Mouse (Mus musculus) MEL (cell line): ENCODE data around the gene Zbtb34. TPM values are rescaled to one million over a fixed set of nuclear protein-coding genes. Genes with fewer than 3 reads are reported as not detected.

Experiments used
- DNase-seq: peaks from one replicate; pipeline ENCODE4 v3.0.0; 2011; ENCODE audit warnings: low read depth, low spot score
- H3K27ac ChIP-seq: 2 replicates; pipeline ENCODE4 v1.5.1; 2012; ENCODE audit warnings: low read depth, mild to moderate bottlenecking, control low read depth, low read length, moderate library complexity; ENCODE audit not compliant: control insufficient read depth
- H3K27me3 ChIP-seq, 2 experiments: fragments of 150-350 bp in 1 of 2; sonication (generic) in 1 of 2; 2 replicates each; pipeline ENCODE4 v1.6.1; 2012; ENCODE audit warnings: low read length in 2 of 2, mild to moderate bottlenecking in 2 of 2, improper control_type of control experiment in 1 of 2, moderate library complexity in 1 of 2; ENCODE audit not compliant: insufficient read depth in 2 of 2, control insufficient read depth in 1 of 2
- H3K36me3 ChIP-seq, 2 experiments: 2 replicates each; pipeline ENCODE4 v1.6.1; 2012 to 2014; ENCODE audit warnings: low read length in 2 of 2, improper control_type of control experiment in 1 of 2, inconsistent platforms in 1 of 2, mild to moderate bottlenecking in 1 of 2; ENCODE audit not compliant: insufficient read depth in 2 of 2, control insufficient read depth in 1 of 2
- H3K4me1 ChIP-seq, 2 experiments: fragments of 150-350 bp in 1 of 2; sonication (generic) in 1 of 2; 2 replicates each; pipeline ENCODE4 v1.6.1; 2012; ENCODE audit warnings: low read length in 2 of 2, improper control_type of control experiment in 1 of 2, mild to moderate bottlenecking in 1 of 2; ENCODE audit not compliant: insufficient read depth in 2 of 2, control insufficient read depth in 1 of 2
- H3K4me3 ChIP-seq, 2 experiments: fragments of 150-350 bp in 1 of 2; sonication (generic) in 1 of 2; 2 replicates each; pipeline ENCODE4 v1.5.1; 2012; ENCODE audit warnings: low read depth in 2 of 2, low read length in 2 of 2, mild to moderate bottlenecking in 2 of 2, moderate library complexity in 2 of 2, control low read depth in 1 of 2, improper control_type of control experiment in 1 of 2; ENCODE audit not compliant: control insufficient read depth in 1 of 2, insufficient read depth in 1 of 2
- H3K79me2 ChIP-seq: 2 replicates; pipeline ENCODE4 v1.6.1; 2012; ENCODE audit warnings: mild to moderate bottlenecking, low read length, moderate library complexity; ENCODE audit not compliant: control insufficient read depth, poor library complexity, insufficient read depth
- H3K9ac ChIP-seq: 2 replicates; pipeline ENCODE4 v1.6.1; 2012; ENCODE audit warnings: low read depth, mild to moderate bottlenecking, control low read depth, low read length, moderate library complexity; ENCODE audit not compliant: control insufficient read depth, poor library complexity, severe bottlenecking
- H3K9me3 ChIP-seq: fragments of 150-350 bp; sonication (generic); replicated peaks from 2 replicates; pipeline ENCODE4 v1.6.1; 2012; ENCODE audit warnings: mild to moderate bottlenecking, low read length, improper control_type of control experiment, moderate library complexity; ENCODE audit not compliant: insufficient read depth
- BHLHE40 ChIP-seq: IDR thresholded peaks from 2 replicates; pipeline ENCODE4 v1.6.1; 2012; ENCODE audit warnings: low read depth, mild to moderate bottlenecking, inconsistent platforms, low read length, improper control_type of control experiment, borderline replicate concordance
- CHD1 ChIP-seq: IDR thresholded peaks from 2 replicates; pipeline ENCODE4 v1.6.1; 2012; ENCODE audit warnings: low read depth, mild to moderate bottlenecking, inconsistent platforms, low read length, improper control_type of control experiment
- CHD2 ChIP-seq: IDR thresholded peaks from 2 replicates; pipeline ENCODE4 v1.6.1; 2011; ENCODE audit warnings: low read length, improper control_type of control experiment
- CTCF ChIP-seq, 3 experiments: IDR thresholded peaks in 2 of 3; conservative IDR thresholded peaks in 1 of 3; 2 replicates each; pipeline ENCODE4 v1.5.1; 2011 to 2012; ENCODE audit warnings: low read length in 3 of 3, low read depth in 2 of 3, mild to moderate bottlenecking in 2 of 3, improper control_type of control experiment in 1 of 3, inconsistent platforms in 1 of 3, mixed read lengths in 1 of 3, moderate library complexity in 1 of 3; ENCODE audit not compliant: control insufficient read depth in 1 of 3, insufficient read depth in 1 of 3, poor library complexity in 1 of 3, severe bottlenecking in 1 of 3
- E2F4 ChIP-seq: IDR thresholded peaks from 2 replicates; pipeline ENCODE4 v1.6.1; 2011; ENCODE audit warnings: low read depth, low read length, improper control_type of control experiment, borderline replicate concordance
- EP300 ChIP-seq, 2 experiments: IDR thresholded peaks; 2 replicates each; pipeline ENCODE4 v1.6.1; 2011; ENCODE audit warnings: improper control_type of control experiment in 2 of 2, low read length in 2 of 2, low read depth in 1 of 2, mild to moderate bottlenecking in 1 of 2
- GATA1 ChIP-seq: IDR thresholded peaks from 2 replicates; pipeline ENCODE4 v1.6.1; 2011; ENCODE audit warnings: low read depth, low read length, improper control_type of control experiment
- HCFC1 ChIP-seq: IDR thresholded peaks from 2 replicates; pipeline ENCODE4 v1.6.1; 2012; ENCODE audit warnings: low read depth, mild to moderate bottlenecking, inconsistent platforms, low read length, improper control_type of control experiment, moderate library complexity
- JUND ChIP-seq: IDR thresholded peaks from 2 replicates; pipeline ENCODE4 v1.6.1; 2011; ENCODE audit warnings: low read depth, mild to moderate bottlenecking, improper control_type of control experiment, low read length
- KAT2A ChIP-seq: conservative IDR thresholded peaks from 2 replicates; pipeline ENCODE4 v1.6.1; 2012; ENCODE audit warnings: low read depth, low read length, improper control_type of control experiment, inconsistent platforms
- MAFK ChIP-seq: IDR thresholded peaks from 2 replicates; pipeline ENCODE4 v1.6.1; 2011; ENCODE audit warnings: low read depth, mild to moderate bottlenecking, low read length, improper control_type of control experiment, borderline replicate concordance
- MAZ ChIP-seq: IDR thresholded peaks from 2 replicates; pipeline ENCODE4 v1.6.1; 2012; ENCODE audit warnings: low read depth, mild to moderate bottlenecking, inconsistent platforms, low read length, improper control_type of control experiment
- MXI1 ChIP-seq: IDR thresholded peaks from 2 replicates; pipeline ENCODE4 v1.6.1; 2011; ENCODE audit warnings: mild to moderate bottlenecking, low read depth, low read length, improper control_type of control experiment
- MYC ChIP-seq: IDR thresholded peaks from 2 replicates; pipeline ENCODE4 v1.6.1; 2011; ENCODE audit warnings: low read depth, mild to moderate bottlenecking, low read length, improper control_type of control experiment, moderate library complexity
- NELFE ChIP-seq: IDR thresholded peaks from 2 replicates; pipeline ENCODE4 v1.6.1; 2011; ENCODE audit warnings: low read depth, low read length, improper control_type of control experiment
- POLR2AphosphoS5 ChIP-seq: IDR thresholded peaks from 2 replicates; pipeline ENCODE4 v1.6.1; 2012; ENCODE audit warnings: low read depth, borderline replicate concordance, mild to moderate bottlenecking, inconsistent platforms, low read length, moderate library complexity, mixed read lengths
- RCOR1 ChIP-seq: IDR thresholded peaks from 2 replicates; pipeline ENCODE4 v1.6.1; 2012; ENCODE audit warnings: low read depth, mild to moderate bottlenecking, inconsistent platforms, low read length, improper control_type of control experiment
- SIN3A ChIP-seq: IDR thresholded peaks from 2 replicates; pipeline ENCODE4 v1.6.1; 2012; ENCODE audit warnings: low read length, improper control_type of control experiment, inconsistent platforms
- TAL1 ChIP-seq: IDR thresholded peaks from 2 replicates; pipeline ENCODE4 v1.6.1; 2012; ENCODE audit warnings: mild to moderate bottlenecking, inconsistent platforms, low read length, moderate library complexity, mixed read lengths
- TBP ChIP-seq: IDR thresholded peaks from 2 replicates; pipeline ENCODE4 v1.8.0; 2011; ENCODE audit warnings: low read depth, low read length, improper control_type of control experiment
- TCF12 ChIP-seq: IDR thresholded peaks from 2 replicates; pipeline ENCODE4 v1.6.1; 2014; ENCODE audit warnings: low read depth, mild to moderate bottlenecking, inconsistent platforms, low read length, improper control_type of control experiment, moderate library complexity
- UBTF ChIP-seq: IDR thresholded peaks from 2 replicates; pipeline ENCODE4 v1.6.1; 2012; ENCODE audit warnings: low read depth, mild to moderate bottlenecking, inconsistent platforms, low read length, improper control_type of control experiment, moderate library complexity, borderline replicate concordance; ENCODE audit not compliant: insufficient read depth
- USF1 ChIP-seq: IDR thresholded peaks from 2 replicates; pipeline ENCODE4 v1.6.1; 2014; ENCODE audit warnings: low read depth, mild to moderate bottlenecking, inconsistent platforms, low read length, improper control_type of control experiment, moderate library complexity
- USF2 ChIP-seq, 2 experiments: IDR thresholded peaks; 2 replicates each; pipeline ENCODE4 v1.6.1; 2011 to 2012; ENCODE audit warnings: improper control_type of control experiment in 2 of 2, low read length in 2 of 2, borderline replicate concordance in 1 of 2, inconsistent platforms in 1 of 2, low read depth in 1 of 2, mild to moderate bottlenecking in 1 of 2; ENCODE audit not compliant: insufficient read depth in 1 of 2
- ZC3H11A ChIP-seq: IDR thresholded peaks from 2 replicates; pipeline ENCODE4 v1.6.1; 2012; ENCODE audit warnings: low read depth, mild to moderate bottlenecking, inconsistent platforms, low read length, improper control_type of control experiment
- ZMIZ1 ChIP-seq: IDR thresholded peaks from 2 replicates; pipeline ENCODE4 v1.6.1; 2012; ENCODE audit warnings: low read depth, mild to moderate bottlenecking, inconsistent platforms, low read length, improper control_type of control experiment, moderate library complexity
- ZNF384 ChIP-seq: IDR thresholded peaks from 2 replicates; pipeline ENCODE4 v1.6.1; 2012; ENCODE audit warnings: low read depth, mild to moderate bottlenecking, inconsistent platforms, low read length, improper control_type of control experiment
- polyA plus RNA-seq, 2 experiments: library from polyadenylated mRNA; stranded (reverse) in 1 of 2; unstranded in 1 of 2; fragments of >175 nt in 1 of 2; fragments of >200 nt in 1 of 2; gene quantifications; 2 replicates each; pipeline versions ENCODE4 v1.2.1 to v1.2.4; 2012; ENCODE audit warnings: low replicate concordance in 2 of 2, low read depth in 1 of 2; ENCODE audit not compliant: insufficient read length in 2 of 2, insufficient read depth in 1 of 2, missing spikeins in 1 of 2
- total RNA-seq: library from RNA; depleted of rRNA; stranded (reverse); fragments of 300-350 nt; gene quantifications from 2 replicates; pipeline ENCODE4 v1.2.3, GENCODE M21; 2012

Gene Zbtb34
- total and polyA plus RNA-seq, 3 experiments = 9.6 to 10.1 TPM; not detected in 1

- Histone ChIP-seq H3K9ac (no peak overlapping the region), H3K27ac (no peak overlapping the region), H3K4me3 (no peak overlapping the region), H3K9me3 (no peaks in the 10 kb centered on the region), H3K36me3 (peaks cover 3 to 12% of the 10 kb centered on the region in 2 experiments; a peak in 3 of 4 replicates), H3K79me2 (0 out of 2 replicates have a peak, but pooled peaks cover 2% of the 10 kb centered on the region), H3K4me1 (no peaks in the 10 kb centered on the region; a peak in 1 of 4 replicates), H3K27me3 (no peaks in the 10 kb centered on the region)
- TF ChIP-seq HCFC1 = no peak
- no peak for TF ChIP-seq CHD2
- TF ChIP-seq NELFE = no peak
- no peak for TF ChIP-seq JUND
- TF ChIP-seq ZMIZ1 = no peak
- no peak for TF ChIP-seq ZNF384
- TF ChIP-seq ZC3H11A = no peak
- no peak for TF ChIP-seq CHD1
- no peak for TF ChIP-seq USF2 (IDR thresholded peaks at IDR 0.05; ENCODE audit: borderline replicate concordance in 1 of 2, insufficient read depth in 1 of 2, low read depth in 1 of 2, low read length in 2 of 2)
- TF ChIP-seq TAL1 = no peak
- TF ChIP-seq GATA1 = no peak
- TF ChIP-seq MYC = no peak
- no peak for TF ChIP-seq TBP
- no peak for TF ChIP-seq CTCF (IDR thresholded peaks at IDR 0.05 in 2 of 3, conservative IDR thresholded peaks at IDR 0.05 in 1 of 3; ENCODE audit: control insufficient read depth in 1 of 3, insufficient read depth in 1 of 3, low read depth in 2 of 3, low read length in 3 of 3, poor library complexity in 1 of 3, severe bottlenecking in 1 of 3)
- no peak for TF ChIP-seq E2F4
- no peak for TF ChIP-seq UBTF
- no peak for TF ChIP-seq MXI1
- no peak for TF ChIP-seq SIN3A
- DNase-seq = peak; percentile 51
Measured at GRCm38 (mm10) chr2:33452140-33452539, 21.0 kb upstream of the Zbtb34 start.

- TF ChIP-seq USF2 (IDR thresholded peaks at IDR 0.05; ENCODE audit: borderline replicate concordance in 1 of 2, insufficient read depth in 1 of 2, low read depth in 1 of 2, low read length in 2 of 2) (no peak), POLR2AphosphoS5 (no peak), EP300 (IDR thresholded peaks at IDR 0.05; ENCODE audit: low read depth in 1 of 2, low read length in 2 of 2) (no peak), HCFC1 (no peak), CHD1 (no peak), E2F4 (no peak), CTCF (IDR thresholded peaks at IDR 0.05 in 2 of 3, conservative IDR thresholded peaks at IDR 0.05 in 1 of 3; ENCODE audit: control insufficient read depth in 1 of 3, insufficient read depth in 1 of 3, low read depth in 2 of 3, low read length in 3 of 3, poor library complexity in 1 of 3, severe bottlenecking in 1 of 3) (no peak), TCF12 (no peak), BHLHE40 (no peak), KAT2A (no peak), UBTF (no peak), USF1 (no peak), TBP (no peak), MAZ (no peak), CHD2 (no peak), RCOR1 (no peak), MYC (no peak), ZNF384 (no peak), MAFK (no peak), TAL1 (no peak)
- Histone ChIP-seq H3K4me1 (no peaks in the 10 kb centered on the region; a peak in 1 of 4 replicates), H3K36me3 (peaks cover 3 to 12% of the 10 kb centered on the region in 2 experiments; a peak in 3 of 4 replicates), H3K27me3 (no peaks in the 10 kb centered on the region), H3K4me3 (no peak overlapping the region), H3K79me2 (0 out of 2 replicates have a peak, but pooled peaks cover 2% of the 10 kb centered on the region), H3K9ac (no peak overlapping the region), H3K9me3 (no peaks in the 10 kb centered on the region), H3K27ac (no peak overlapping the region)
- DNase-seq = no peak
Measured at GRCm38 (mm10) chr2:33451038-33451978, 20.2 kb upstream of the Zbtb34 start.
